Mouse (Mus musculus) adrenal gland, adult 2 months (tissue): ENCODE measurements at regions not wholly inside any gene's neighbourhood (a gene's known extent, or its start where the extent isn't known, plus 50 kb on each side); places are given as distances from the start of the nearest gene placed in this dataset.

Experiments
- DNase-seq: peaks from one replicate; pipeline ENCODE4 v3.0.0; 2021

DNA sequence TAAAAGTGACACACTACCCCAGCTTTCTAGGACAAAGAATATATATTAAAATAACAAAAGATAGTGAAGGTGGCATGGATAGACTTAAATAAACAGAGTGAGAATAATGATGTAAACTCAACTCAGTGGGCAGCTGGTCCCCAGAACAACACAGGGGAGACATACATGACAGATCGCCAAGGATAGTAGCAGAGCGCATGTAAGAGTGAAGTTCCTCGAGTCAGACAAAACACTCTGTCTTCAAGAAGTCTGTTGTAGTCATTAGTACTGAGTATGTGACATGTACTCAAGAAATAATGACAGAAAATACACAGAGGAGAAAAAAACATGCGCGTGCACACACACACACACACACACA, 74.8 kb upstream of the Stxbp5l start:
- DNase-seq = no peak

DNA sequence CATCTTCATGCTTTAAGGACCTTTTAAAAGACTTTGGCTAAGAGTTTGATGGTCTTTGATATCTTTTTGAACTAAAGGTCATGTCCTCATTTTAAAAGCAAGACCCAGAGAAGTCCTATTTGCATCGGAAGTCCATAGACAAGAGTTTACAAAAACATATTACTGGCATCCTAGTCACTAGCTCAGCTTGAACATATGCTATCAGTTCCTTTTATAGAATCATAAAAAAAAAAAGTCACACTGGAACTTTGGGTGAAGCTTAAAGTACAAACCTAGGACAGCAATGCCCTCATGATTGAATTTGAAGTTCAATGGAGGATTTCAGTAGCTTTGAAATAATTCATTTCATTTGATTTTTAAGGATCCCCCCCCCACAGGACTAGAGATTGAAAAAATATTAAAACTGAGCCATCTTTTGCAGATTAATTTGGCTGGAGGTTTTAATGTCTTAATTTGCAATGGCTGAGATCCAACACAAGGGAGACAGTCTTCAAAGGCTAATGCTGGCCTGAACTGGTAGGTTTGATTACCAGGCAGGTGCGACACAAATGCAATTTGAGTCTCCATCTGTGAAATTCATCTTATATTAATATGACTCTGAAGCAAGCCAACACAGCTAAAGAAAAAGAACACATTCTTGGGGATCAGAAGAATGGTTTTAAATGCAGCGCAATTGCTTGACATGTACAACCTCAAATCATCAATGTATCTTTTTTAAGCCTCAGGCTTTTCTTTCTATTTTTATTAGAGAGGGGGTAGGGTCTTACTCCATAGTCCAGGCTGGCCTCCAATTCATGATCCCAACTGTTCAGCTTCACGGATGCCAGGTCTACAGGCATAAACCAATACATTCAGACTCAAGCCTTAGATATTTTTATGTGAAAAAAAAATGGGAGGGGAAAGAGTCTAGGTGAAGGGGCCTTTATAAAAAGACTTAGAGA, 74.1 kb upstream of the Stxbp5l start:
- DNase-seq = no peak

DNA sequence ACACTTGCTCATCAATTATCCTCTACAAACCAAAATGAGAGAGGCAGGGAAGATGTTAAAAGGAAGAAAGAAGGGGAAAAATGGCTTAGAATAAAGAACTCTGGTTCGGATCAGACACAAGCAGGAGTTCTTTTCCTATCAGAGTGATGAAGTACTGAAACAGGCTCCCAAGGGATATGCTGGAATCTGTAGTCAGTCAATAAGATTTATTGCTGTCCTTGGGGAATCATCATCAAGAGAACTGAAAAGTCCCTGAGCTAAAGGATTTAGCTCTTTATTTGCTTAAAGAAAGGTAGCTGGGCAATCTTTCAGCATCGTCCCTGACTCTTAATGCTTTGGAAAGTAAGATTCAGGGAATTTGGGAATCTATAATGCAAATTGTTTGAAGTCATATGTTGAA, 71.2 kb upstream of the Stxbp5l start:
- no peak for DNase-seq

DNA sequence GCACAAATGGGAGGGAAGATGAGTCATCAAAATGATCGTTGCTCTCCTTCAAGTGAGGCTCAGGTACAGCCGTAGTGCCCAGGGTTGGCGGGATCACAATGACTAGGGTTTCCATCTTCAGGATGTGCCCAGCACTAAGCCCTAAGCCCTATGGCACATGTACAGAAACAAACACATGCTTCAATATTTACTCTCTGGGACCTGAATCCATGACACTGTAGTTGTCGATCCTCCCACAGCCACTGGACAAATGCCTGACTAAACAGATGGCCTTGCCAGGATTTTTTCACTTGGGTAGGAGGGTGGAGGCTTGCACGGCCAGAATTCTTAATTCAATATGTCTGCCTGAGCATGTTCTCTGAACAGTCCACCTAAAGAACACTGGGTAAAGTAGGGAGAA, 65.1 kb upstream of the Stxbp5l start:
- DNase-seq = no peak

DNA sequence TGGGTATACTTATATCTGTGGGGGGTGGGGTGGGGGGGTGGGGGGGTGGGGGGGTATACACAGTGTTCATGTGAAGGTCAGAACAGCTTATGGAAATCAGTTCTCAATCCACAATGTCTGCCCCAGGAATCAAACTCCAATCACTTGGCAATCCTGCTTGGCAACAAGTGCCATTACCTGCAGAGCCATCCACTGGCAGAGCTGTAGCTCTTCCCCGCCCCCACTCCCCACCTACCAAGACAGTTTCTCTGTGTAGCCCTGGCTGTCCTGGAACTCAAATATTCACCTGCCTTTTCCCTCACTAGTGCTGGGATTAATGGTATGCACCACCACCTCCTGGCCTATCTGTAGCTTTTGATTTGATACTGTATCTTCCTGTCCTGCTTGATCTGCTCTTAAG, 61.0 kb upstream of the Stxbp5l start:
- DNase-seq = no peak

DNA sequence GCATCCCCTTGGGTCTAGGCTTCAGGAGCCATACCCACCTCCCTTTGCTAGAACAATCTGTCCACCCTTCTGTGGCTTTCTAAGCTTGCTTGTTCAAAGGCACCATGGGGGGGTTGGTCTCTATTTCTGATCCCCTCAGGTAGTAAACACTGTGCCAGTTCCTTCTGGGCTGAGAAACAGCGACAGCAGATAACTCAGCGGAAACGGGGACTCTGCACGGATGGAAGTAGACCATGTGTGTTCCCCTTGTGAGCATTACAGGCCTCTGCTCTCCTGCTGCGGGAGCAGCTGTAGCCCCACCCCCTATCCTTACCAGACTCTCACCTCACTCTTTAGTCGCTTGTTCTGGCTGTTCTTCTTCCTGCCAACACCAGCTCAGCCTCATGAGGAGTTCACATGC, 58.2 kb upstream of the Stxbp5l start:
- DNase-seq = no peak

DNA sequence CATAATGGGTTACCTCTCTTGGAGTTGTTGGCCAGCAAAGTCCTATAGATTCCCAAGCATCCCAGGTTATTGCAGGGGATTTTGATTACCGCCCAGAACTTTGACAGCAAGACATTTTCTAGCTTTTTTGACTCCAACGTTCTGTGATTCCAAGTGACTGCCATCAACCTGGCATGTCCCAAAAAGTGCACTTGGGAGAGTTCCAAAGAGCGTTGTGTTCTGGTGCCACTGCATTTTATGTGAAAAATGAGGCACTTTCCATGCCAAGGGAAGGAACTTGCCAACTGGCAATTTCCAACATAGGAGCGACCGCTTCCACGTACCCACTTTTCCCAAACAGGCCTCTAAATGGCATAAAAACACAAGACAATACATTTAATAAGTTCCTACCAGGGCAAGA, 57.7 kb upstream of the Stxbp5l start:
- no peak for DNase-seq

DNA sequence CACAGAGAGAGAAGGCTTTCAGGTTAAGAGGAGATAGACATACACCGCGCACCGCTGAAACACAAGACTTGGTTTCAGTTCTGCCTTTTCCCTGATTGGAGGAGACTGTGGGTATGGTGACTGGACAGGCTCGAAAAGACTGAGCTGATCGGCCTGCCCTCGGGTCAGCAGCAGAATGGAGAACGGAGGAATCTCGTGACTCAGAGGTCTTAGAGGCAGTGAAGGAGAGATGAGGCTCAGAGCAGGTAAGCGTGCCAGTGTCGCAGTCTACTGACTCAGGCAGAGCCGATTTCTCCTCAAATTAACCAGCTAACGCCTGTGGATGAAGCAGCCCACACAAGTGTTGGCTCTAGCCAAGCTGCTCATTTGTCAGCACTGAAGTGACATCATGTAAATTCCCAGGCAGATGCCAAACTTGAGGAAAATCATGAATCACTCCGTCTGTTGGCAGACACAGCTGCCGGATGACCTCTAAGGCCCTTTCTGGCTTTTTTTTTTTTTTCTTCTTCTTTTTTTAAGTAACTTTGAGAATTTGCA, 55.9 kb upstream of the Stxbp5l start:
- peak; percentile 66 for DNase-seq
